Mouse (Mus musculus): Measurements from ENCODE around the gene Klf13.

DNA sequence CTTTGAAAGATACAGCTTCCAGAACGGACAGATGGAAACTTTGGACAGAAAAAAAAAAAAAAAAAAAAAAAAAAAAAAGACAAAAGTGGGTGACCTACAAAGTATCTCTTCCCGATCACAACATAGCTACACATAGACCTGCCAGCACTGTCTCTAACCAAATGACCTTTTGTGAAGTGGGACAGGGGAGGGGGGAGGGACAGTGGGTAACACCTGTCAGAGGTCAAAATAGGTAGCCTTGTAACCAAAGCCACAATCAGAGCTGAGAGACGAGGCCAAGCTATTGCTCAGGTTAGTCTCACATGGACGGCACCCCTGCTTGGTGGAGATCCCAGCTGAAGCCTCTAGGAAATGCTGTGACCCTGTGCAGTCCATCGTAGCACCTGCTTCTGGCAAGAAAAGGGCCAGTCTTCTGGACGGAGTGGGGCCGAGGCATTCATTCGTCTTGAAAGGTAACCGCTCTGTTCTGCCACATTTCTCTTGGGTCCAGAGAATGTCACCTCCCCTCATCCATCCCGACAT, 51.1 kb downstream of the Klf13 start:
- TF ChIP-seq CTCF (IDR thresholded peaks at IDR 0.05; ENCODE audit: control insufficient read depth, insufficient read depth, low read length) = no peak
- TF ChIP-seq POLR2A (IDR thresholded peaks at IDR 0.05; ENCODE audit: borderline replicate concordance, control insufficient read depth, low read depth, low read length) = no peak
